Mouse (Mus musculus) 3134 (cell line): ENCODE measurements around the gene Cd320.
A peak's percentile ranks its signal among the peaks of the same experiment; 100 is the strongest.
"Not testable (repeated sequence)": the region's sequence is repeated elsewhere in the genome, so short reads cannot be mapped to it uniquely, and the experiment has no call there.

Source experiments
- DNase-seq: peaks from one replicate; pipeline ENCODE4 v3.0.0-alpha.2; 2011; ENCODE audit warnings: low spot score; ENCODE audit not compliant: insufficient read length; ENCODE audit errors: extremely low read depth

The Cd320 gene

GRCm38 (mm10) chr17:33842966-33843795 lies at the start of gene Cd320:
Cd320 (plus strand) TSS chr17:33843091.
- DNase-seq, result peak; percentile 91

GRCm38 (mm10) chr17:33798306-33798705 lies 44.6 kb upstream of the Cd320 start:
- DNase-seq, result no peak

GRCm38 (mm10) chr17:33799277-33799676 lies 43.6 kb upstream of the Cd320 start:
- no peak for DNase-seq

DNA sequence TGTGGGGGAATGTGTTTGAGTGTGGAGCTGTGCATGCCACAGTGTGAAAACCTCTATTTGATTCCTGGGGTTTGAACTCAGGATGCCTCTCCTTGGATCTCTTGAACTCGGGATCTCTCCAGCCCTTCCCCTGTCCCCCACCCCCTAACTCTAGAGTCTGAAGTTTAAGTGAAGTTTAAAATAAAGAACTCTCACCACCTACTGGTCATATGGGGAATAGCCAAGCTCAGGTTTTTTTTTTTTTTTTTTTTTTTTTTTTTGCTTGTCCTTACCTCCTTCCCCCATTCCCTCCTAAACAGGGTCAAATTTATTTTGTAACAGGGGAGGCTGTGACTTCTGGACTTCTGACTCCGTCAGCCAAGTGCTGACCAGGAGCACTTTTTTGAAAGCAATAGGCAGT lies 40.7 kb upstream of the Cd320 start:
- DNase-seq, result no peak

DNA sequence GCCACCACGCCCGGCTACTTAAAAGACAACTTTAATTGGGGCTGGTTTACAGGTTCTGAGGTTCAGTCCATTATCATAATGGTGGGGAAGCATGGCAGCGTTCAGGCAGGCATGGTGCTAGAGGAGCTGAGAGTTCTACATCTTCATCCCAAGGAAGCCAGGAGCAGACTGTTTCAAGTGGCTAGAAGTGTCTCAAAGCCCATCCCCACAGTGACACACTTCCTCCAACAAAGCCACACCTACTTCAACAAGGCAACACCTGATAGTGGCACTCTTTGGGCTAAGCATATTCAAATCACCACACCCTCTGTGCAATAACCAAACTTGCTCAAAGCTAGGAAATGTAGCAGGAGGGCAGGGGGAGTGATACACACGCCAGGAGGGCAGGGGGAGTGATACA lies 38.7 kb upstream of the Cd320 start:
- DNase-seq, result no peak

GRCm38 (mm10) chr17:33804745-33805144 lies 38.1 kb upstream of the Cd320 start:
- no peak for DNase-seq

GRCm38 (mm10) chr17:33807181-33807888 lies 35.6 kb upstream of the Cd320 start:
- DNase-seq, result no peak

DNA sequence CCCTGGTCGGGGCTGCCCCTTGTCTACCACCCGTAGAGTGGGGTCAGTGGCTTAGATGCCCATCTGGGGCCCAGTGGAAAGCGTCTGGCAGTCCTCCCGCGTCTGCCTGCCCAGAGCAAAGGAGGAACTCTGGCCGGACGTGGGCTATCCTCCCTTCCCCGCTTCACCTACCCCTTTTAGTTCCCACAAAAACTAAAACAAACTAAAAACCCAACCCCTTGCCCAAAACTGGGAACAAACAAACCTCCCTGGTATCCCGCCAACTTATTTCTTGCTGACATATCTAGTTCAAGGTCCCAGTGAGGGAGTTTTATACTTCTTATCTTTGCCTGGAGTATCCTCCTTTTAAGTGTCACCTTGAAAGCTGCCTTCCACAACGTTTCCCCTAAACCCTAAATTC lies 34.7 kb upstream of the Cd320 start:
- DNase-seq, result no peak

DNA sequence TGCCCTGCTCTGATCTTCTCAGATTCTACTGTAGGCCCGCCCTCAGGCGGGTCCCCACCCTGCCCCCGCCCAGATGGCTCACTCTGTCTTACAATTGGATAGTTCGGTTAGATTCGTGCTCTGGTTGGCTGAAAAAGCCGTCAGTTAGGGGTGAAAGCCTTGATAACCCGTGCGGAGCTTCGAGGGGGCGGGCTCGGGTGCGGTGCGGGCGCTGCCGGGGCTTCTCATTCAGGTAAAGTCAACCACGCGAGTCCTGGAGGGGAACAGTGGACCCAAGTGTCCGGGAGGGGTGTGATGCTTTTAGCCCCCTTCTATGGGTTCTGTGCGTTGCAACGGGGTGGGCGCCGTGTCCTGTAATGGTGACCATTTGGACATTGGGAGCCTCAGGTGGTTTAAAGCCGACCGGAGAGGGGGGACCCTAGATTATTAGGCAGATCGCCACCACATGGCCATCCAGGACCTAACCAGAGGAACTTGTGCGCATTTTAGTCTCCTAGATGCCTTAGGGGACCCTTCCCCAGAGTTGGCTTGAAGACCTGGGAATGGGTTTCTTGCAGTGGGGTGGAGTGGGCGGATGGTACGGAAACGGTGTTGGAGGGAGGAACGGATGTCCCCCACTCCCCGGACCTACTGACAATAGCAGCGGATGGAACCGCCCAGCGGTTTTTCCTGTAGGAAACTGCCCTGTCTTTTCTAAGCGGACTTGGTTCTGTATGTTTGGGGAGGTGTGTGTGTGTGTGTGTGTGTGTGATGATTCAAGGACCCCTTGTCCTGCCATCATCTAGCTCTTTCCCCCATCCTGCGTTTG lies 32.4 kb upstream of the Cd320 start, which contains the start of gene Kank3:
Gene Kank3, plus strand, starts transcription at position 186 of the 808 bp plus-strand sequence.
- DNase-seq, result no peak

DNA sequence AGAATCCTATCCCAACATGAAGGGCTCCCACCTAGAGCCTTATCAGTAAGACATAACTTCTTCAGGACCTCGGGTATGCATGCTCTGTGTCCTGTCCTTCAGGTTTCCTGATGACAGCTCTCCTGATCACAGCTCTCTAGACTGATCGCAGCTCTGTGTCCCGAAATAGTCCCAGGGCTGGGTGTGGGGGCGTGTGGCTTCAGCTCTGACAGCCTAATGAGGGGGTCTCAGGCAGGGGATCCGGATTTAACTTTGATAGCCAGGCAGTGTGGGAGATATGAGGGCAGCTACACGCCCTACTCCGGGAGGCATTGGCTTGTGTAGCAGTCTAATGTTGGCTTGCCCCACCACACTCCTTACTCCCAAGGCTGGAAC lies 31.8 kb upstream of the Cd320 start:
- DNase-seq, result no peak

DNA sequence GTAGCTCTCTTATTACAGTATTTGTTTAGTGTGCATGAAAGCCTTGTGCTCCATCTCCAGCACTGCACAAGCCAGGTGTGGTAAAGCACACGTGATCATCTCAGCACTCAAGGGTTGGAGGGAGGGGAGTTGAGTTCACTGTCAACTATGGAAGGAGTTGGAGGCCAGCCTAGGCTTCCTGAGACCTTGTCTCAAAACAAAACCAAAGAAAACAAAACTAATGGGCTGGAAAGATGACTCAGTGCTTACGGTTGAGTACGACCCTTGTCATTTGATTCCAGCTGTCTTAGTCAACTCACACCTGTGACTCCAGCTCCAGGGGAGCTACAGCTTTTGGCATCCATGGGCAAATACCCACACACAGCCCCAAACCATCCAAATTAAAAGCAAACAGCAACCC lies 30.4 kb upstream of the Cd320 start:
- DNase-seq, result peak; percentile 58

- DNase-seq, result peak; percentile 41
These were observed 29.9 kb upstream of the Cd320 start for GRCm38 (mm10) chr17:33812990-33813389.

DNA sequence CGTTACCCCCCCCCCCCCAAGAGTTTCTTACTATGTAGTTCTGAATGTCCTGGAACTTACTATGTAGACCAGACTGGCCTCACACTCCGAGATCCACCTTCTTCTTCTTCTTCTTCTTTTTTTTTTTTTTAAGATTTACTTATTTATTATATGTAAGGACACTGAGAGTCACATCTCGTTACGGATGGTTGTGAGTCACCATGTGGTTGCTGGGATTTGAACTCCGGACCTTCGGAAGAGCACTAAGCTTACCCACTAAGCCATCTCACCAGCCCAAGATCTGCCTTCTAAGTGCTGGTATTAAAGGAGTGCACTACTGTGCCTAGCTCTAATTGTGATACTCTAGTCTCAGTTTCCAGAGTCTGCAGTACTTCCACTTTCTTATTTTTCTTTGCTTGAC lies 27.5 kb upstream of the Cd320 start:
- DNase-seq, result no peak

- no peak for DNase-seq
These were observed 26.3 kb upstream of the Cd320 start for GRCm38 (mm10) chr17:33816612-33817011.

DNA sequence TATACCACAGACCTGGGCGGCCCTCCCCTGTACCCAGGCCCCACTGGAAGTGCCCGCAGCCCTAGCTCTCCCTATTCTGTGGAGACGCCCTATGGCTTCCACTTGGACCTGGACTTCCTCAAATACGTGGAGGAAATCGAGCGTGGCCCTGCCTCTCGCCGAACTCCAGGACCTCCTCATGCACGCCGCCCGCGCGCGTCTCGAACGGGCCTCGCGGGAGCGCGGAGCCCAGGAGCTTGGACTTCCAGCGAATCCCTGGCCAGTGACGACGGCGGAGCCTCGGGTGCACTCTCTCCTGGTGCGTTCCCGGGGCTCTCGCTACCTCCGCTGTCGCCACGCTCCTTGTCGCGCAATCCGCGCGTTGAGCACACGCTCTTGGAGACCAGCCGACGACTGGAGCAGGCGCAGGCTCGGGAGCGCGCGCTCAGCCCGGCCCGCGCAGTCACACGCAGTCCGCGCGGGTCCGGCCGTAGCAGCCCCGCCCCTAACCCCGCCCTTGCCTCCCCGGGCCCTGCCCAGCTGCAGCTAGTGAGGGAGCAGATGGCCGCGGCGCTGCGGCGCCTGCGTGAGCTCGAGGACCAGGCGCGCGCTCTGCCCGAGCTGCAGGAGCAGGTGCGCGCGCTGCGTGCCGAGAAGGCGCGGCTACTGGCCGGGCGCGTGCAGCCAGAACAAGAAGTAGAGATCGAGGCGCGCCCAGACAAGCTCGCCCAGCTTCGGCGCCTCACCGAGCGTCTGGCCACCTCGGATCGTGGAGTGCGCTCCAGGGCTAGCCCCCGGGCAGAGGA lies 25.5 kb upstream of the Cd320 start:
- peak; percentile 95 for DNase-seq

- DNase-seq, result no peak
These were observed 24.8 kb upstream of the Cd320 start for GRCm38 (mm10) chr17:33817969-33818643.

DNA sequence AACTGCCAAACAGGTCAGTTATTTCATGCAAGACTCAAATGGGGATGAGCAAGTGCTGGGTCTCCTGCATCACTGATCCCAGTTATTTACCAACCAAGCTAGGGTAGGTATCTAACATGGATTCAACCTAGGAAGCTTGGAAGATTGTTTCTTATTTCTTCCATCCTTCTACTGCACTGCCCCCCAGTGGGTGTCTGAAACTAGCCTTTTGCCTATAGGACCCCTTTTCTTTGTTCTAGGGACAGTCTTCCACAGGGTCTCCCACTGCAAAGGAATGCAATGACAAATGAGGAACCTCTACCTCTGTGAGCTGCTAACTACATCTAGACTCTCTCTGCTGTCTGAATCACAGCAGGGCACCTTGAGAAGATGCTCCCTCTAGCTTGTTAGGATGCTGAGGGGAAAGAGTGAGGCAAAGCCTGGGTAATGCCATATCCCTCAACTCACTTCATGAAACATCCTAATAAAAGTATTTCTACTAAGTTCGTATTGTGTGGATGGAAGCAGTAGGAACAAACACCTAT lies 20.4 kb upstream of the Cd320 start:
- no peak for DNase-seq

GRCm38 (mm10) chr17:33823171-33823570 lies 19.7 kb upstream of the Cd320 start:
- DNase-seq, result not testable (repeated sequence)

GRCm38 (mm10) chr17:33824084-33824996 lies 18.6 kb upstream of the Cd320 start, which contains the start of the genes Rps28 and Ndufa7:
Rps28 (minus strand) TSS chr17:33824562.
Ndufa7 (plus strand) TSS chr17:33824572.
- peak; percentile 94 for DNase-seq
